Mouse (Mus musculus) liver, adult 2 months (tissue): ENCODE results near the gene Sprr2a1. TPM values are rescaled to one million over a fixed set of nuclear protein-coding genes. Genes with fewer than 3 reads are reported as not detected.
"Not testable (repeated sequence)": the region's sequence is repeated elsewhere in the genome, so short reads cannot be mapped to it uniquely, and the experiment has no call there.

Experiments used
- DNase-seq: peaks from one replicate; pipeline ENCODE4 v3.0.0-alpha.2; 2011; ENCODE audit warnings: low read depth, low spot score; ENCODE audit errors: extremely low read depth
- H3K27ac ChIP-seq: fragments of 200-500 bp; replicated peaks from 2 replicates; pipeline ENCODE4 v1.5.1; 2012; ENCODE audit warnings: low read depth, mild to moderate bottlenecking, control low read depth, inconsistent platforms, low read length; ENCODE audit not compliant: insufficient read depth
- H3K27me3 ChIP-seq: fragments of 200-500 bp; 2 replicates; pipeline ENCODE4 v1.6.1; 2012; ENCODE audit warnings: mild to moderate bottlenecking, moderate library complexity, low read length, inconsistent platforms; ENCODE audit not compliant: control insufficient read depth, insufficient read depth
- H3K36me3 ChIP-seq: fragments of 200-500 bp; 2 replicates; pipeline ENCODE4 v1.6.1; 2012; ENCODE audit warnings: low read length, inconsistent platforms; ENCODE audit not compliant: control insufficient read depth, insufficient read depth
- H3K4me1 ChIP-seq: fragments of 200-500 bp; 2 replicates; pipeline ENCODE4 v1.6.1; 2011; ENCODE audit warnings: low read length; ENCODE audit not compliant: control insufficient read depth, insufficient read depth
- H3K4me3 ChIP-seq: fragments of 200-500 bp; 2 replicates; pipeline ENCODE4 v1.5.1; 2011; ENCODE audit warnings: low read depth, mild to moderate bottlenecking, control low read depth, low read length, moderate library complexity; ENCODE audit not compliant: insufficient read depth
- H3K79me2 ChIP-seq: fragments of 200-500 bp; 2 replicates; pipeline ENCODE4 v1.6.1; 2012; ENCODE audit warnings: inconsistent platforms, mild to moderate bottlenecking, low read length, moderate library complexity; ENCODE audit not compliant: control insufficient read depth, insufficient read depth
- H3K9ac ChIP-seq: fragments of 200-500 bp; 2 replicates; pipeline ENCODE4 v1.6.1; 2012; ENCODE audit warnings: low read depth, mild to moderate bottlenecking, control low read depth, inconsistent platforms, low read length
- WGBS: fragments of 180-500 bp; shearing (Covaris S2); methylation state at CpG from one replicate; pipeline ENCODE4 v1.1.7; 2018; 5-methylcytosine and 5-hydroxymethylcytosine counted together
- polyA plus RNA-seq: library from polyadenylated mRNA; depleted of rRNA; stranded (reverse); fragments of >200 nt; gene quantifications from 2 replicates; pipeline ENCODE4 v1.2.3, GENCODE M21; 2012; rRNA removed
- total RNA-seq: library from RNA; depleted of rRNA; stranded (reverse); fragments of >200 nt; gene quantifications from 2 replicates; pipeline ENCODE4 v1.2.3, GENCODE M21; 2014; rRNA removed

The Sprr2a1 gene
- total and polyA plus RNA-seq, 2 experiments: not detected

DNA sequence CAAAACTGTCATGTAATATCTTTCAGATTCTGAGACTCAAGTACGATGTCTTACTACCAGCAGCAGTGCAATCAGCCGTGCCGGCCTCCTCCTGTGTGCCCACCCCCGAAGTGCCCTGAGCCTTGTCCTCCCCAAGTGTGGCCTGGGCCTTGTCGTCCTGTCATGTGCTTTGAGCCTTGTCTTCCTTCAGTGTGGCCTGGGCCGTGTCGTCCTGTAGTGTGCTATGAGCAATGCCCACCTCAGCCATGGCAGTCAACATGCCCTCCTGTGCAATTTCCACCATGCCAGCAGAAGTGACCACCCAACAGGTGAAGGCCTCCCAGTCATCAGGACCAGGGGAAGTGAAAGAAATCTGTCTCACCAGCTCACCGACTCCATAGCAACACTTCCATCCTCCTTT is 38.3 kb downstream of the Sprr2a1 start:
- not testable (repeated sequence) for H3K79me2 ChIP-seq, DNase-seq, H3K4me1 ChIP-seq, H3K4me3 ChIP-seq, H3K27me3 ChIP-seq, H3K27ac ChIP-seq, H3K9ac ChIP-seq, H3K36me3 ChIP-seq
- WGBS: no CpG with 5 or more reads among the region's 8 CpGs

DNA sequence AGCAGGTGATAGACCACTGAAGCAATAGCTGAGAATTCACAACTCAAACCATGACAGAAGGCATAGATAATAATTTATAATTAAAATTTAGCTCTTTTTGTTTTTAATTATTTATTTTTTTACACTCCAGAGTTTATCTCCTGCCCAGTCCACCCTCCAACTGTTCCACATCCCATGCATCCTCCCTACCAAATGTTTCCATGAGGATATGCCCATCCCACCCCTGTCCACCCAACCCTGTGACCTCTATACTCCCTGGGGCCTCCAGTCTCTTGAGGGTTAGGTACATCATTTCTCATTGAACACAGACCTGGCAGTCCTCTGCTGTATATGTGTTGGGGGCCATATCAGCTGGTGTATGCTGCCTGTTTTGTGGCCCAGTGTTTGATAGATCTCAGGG is 42.9 kb downstream of the Sprr2a1 start:
- not testable (repeated sequence) for H3K4me1 ChIP-seq, H3K4me3 ChIP-seq, H3K27me3 ChIP-seq, DNase-seq, H3K36me3 ChIP-seq, H3K79me2 ChIP-seq, H3K27ac ChIP-seq, H3K9ac ChIP-seq

DNA sequence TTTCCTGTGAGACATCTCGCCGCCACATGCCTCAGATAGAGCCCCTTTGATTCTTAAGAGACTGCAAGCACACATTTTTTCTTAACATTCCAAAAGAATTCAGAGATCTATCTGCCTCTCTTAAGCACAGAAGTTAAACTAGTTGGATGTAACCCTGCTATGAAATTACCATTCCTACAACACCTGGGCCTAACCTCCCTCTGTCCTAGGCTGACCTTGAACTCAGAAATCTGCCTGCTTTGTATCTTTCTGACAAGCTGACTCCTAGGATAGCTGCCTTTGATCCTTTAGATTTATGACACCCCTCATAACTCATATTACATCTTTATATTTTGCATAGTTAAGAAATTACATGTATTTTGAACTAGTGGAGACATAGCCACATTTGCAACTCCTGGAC is 47.9 kb downstream of the Sprr2a1 start:
- H3K27ac ChIP-seq, H3K9ac ChIP-seq, H3K27me3 ChIP-seq, H3K79me2 ChIP-seq, H3K4me3 ChIP-seq, H3K4me1 ChIP-seq, H3K36me3 ChIP-seq, DNase-seq: not testable (repeated sequence)
- no CpG with 5 or more reads among the region's 2 CpGs for WGBS

Other genes with a start within 250 kb of the Sprr2a1 start
- gene Pglyrp3, start 201.2 kb upstream of the Sprr2a1 start, total RNA-seq: not detected in 2 replicates
- not detected in 2 replicates for gene Pglyrp3, start 201.2 kb upstream of the Sprr2a1 start, polyA plus RNA-seq
- gene Lor, start 132.7 kb upstream of the Sprr2a1 start, total RNA-seq: 0.09 and 0.13 TPM in 2 replicates
- 0.27 and 0.33 TPM in 2 replicates for gene Lor, start 132.7 kb upstream of the Sprr2a1 start, polyA plus RNA-seq
- not detected in 2 replicates for gene Prr9, start 91.9 kb upstream of the Sprr2a1 start, total RNA-seq
- gene Prr9, start 91.9 kb upstream of the Sprr2a1 start, polyA plus RNA-seq: not detected in 2 replicates
- gene Lelp1, start 73.1 kb upstream of the Sprr2a1 start, total RNA-seq: not detected in 2 replicates
- 0.15 TPM in 1 of 2 replicates, not detected in the other for gene Lelp1, start 73.1 kb upstream of the Sprr2a1 start, polyA plus RNA-seq
- gene Sprr2a2, start 121 bp downstream of the Sprr2a1 start, total RNA-seq: 0.40 TPM in 1 of 2 replicates, not detected in the other
- gene Sprr2a2, start 121 bp downstream of the Sprr2a1 start, polyA plus RNA-seq: 6.9 and 12.2 TPM in 2 replicates
- not detected in 2 replicates for gene Sprr2a3, start 69.6 kb downstream of the Sprr2a1 start, total RNA-seq
- gene Sprr2a3, start 69.6 kb downstream of the Sprr2a1 start, polyA plus RNA-seq: 0.39 TPM in 1 of 2 replicates, not detected in the other
- gene Sprr2b, start 100.8 kb downstream of the Sprr2a1 start, total RNA-seq: not detected in 2 replicates
- not detected in 2 replicates for gene Sprr2b, start 100.8 kb downstream of the Sprr2a1 start, polyA plus RNA-seq
- not detected in 2 replicates for gene Sprr2d, start 123.3 kb downstream of the Sprr2a1 start, total RNA-seq
- not detected in 2 replicates for gene Sprr2d, start 123.3 kb downstream of the Sprr2a1 start, polyA plus RNA-seq
- not detected in 2 replicates for gene Sprr2e, start 136.3 kb downstream of the Sprr2a1 start, total RNA-seq
- gene Sprr2e, start 136.3 kb downstream of the Sprr2a1 start, polyA plus RNA-seq: not detected in 2 replicates
- gene Sprr2f, start 149.4 kb downstream of the Sprr2a1 start, total RNA-seq: not detected in 2 replicates
- not detected in 2 replicates for gene Sprr2f, start 149.4 kb downstream of the Sprr2a1 start, polyA plus RNA-seq
- not detected in 2 replicates for gene Sprr2h, start 169.9 kb downstream of the Sprr2a1 start, total RNA-seq
- not detected in 2 replicates for gene Sprr2h, start 169.9 kb downstream of the Sprr2a1 start, polyA plus RNA-seq
- gene Sprr2i, start 192.2 kb downstream of the Sprr2a1 start, total RNA-seq: not detected in 2 replicates
- not detected in 2 replicates for gene Sprr2i, start 192.2 kb downstream of the Sprr2a1 start, polyA plus RNA-seq
- not detected in 2 replicates for gene Sprr2j-ps, start 202.3 kb downstream of the Sprr2a1 start, total RNA-seq
- not detected in 2 replicates for gene Sprr2j-ps, start 202.3 kb downstream of the Sprr2a1 start, polyA plus RNA-seq
- gene Gm9774, start 213.6 kb downstream of the Sprr2a1 start, total RNA-seq: 1.6 and 1.7 TPM in 2 replicates
- 4.2 and 5.0 TPM in 2 replicates for gene Gm9774, start 213.6 kb downstream of the Sprr2a1 start, polyA plus RNA-seq
- not detected in 2 replicates for gene Sprr2k, start 216.8 kb downstream of the Sprr2a1 start, total RNA-seq
- gene Sprr2k, start 216.8 kb downstream of the Sprr2a1 start, polyA plus RNA-seq: not detected in 2 replicates
- not detected in 2 replicates for gene Sprr1b, start 223.0 kb downstream of the Sprr2a1 start, total RNA-seq
- gene Sprr1b, start 223.0 kb downstream of the Sprr2a1 start, polyA plus RNA-seq: not detected in 2 replicates
- not detected in 2 replicates for gene Sprr3, start 242.9 kb downstream of the Sprr2a1 start, total RNA-seq
- gene Sprr3, start 242.9 kb downstream of the Sprr2a1 start, polyA plus RNA-seq: not detected in 2 replicates